Mouse (Mus musculus) regulatory T cell (primary cell): ENCODE data around the gene Ccnl2.

Experiments used
- in situ Hi-C: fragments of 300-600 bp; cut with MboI, MseI; formaldehyde crosslinking; loops from one replicate; pipeline ENCODE4 v1.15.1; 2025; ENCODE audit warnings: high pct_unique_total_duplicates

Ccnl2 gene

GRCm38 (mm10) chr4:155790021-155790489 is 22.2 kb upstream of the Ccnl2 start, which contains the start of gene Ankrd65:
TSS of gene Ankrd65 (plus strand) at chr4:155790439.
- in situ Hi-C loops: no loop called here

GRCm38 (mm10) chr4:155790650-155791161 is 21.6 kb upstream of the Ccnl2 start:
- in situ Hi-C loops: no loop called here

DNA sequence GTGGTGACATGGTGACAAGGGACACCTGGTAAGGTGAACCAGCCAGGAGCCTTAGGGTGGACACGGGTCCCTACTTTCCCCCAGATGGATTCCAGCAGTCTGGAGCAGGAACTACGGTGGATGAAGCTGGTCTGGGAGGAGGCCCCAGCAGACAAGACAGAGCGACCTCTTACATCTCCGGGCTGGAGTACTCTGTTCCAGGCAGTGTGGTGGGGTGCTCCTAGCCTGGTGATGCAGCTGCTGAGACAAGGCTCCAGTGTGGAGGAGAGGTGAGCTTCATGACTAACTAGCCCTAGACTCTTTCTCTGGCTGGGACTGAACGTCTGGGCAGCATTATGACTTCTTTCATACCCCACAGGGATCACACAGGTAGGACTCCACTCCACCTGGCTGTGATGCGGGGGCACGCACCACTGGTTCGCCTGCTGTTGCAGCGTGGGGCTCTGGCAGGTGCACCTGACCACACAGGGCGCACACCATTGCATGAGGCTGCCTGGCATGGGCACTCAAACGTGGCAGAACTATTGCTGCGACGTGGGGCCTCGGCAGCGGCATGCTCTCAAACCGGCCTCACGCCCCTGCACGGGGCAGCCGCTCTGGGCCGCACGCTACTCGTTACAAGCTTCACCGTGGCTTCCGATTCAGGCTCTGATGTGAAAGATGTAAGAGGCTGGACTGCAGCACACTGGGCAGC is 20.9 kb upstream of the Ccnl2 start:
- in situ Hi-C loops: no loop called here

DNA sequence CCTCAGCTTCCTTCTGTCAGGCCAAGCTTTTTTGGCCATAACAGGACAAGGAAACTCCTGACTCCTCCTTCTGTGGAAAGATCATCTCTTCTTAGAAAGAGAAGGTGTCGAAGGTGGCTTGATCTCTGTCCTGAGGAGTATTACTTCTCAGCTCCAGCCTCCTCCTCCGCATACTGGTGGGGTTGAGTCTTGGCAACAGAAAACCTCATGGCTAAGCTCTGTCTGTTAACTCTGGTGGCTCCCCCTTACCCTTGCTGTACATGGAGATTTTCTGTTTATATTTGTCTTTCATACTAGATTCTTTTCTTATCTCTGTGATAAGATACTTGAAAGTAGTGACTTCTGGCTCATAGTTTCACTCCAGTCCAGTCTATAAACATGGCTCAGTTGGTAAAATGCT is 18.6 kb upstream of the Ccnl2 start:
- in situ Hi-C loops: no loop called here

- in situ Hi-C loops: no loop called here
These were observed 10.2 kb upstream of the Ccnl2 start for GRCm38 (mm10) chr4:155802075-155802474.

DNA sequence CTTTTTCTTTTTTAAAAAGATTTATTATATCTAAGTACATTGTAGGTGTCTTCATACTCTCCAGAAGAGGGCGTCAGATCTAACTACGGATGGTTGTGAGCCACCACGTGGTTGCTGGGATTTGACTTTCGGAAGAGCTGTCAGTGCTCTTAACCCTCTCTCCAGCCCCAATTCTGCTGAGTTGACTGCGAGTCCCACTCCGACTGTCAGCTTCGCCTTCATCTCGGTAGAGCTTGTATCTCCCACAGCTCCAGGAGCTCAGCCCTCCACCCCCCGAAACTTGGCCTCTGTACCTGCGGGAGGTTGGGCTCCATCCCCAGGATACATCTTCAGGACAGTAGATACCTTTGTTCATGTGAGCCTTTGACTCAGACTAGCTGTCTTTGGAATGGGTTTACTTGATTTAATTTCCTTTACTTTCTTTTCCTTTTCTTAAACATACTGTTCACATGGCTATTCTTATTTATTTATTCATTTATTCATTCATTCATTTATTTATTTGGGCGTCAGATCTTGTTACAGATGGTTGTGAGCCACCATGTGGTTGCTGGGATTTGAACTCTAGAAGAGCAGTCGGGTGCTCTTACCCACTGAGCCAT is 9.4 kb upstream of the Ccnl2 start, which contains the start of gene Mrpl20:
TSS of gene Mrpl20 (plus strand) at position 138 of the 599 bp plus-strand sequence.
- in situ Hi-C loops: no loop called here

GRCm38 (mm10) chr4:155803340-155804041 is 8.8 kb upstream of the Ccnl2 start:
- in situ Hi-C loops: no loop called here

DNA sequence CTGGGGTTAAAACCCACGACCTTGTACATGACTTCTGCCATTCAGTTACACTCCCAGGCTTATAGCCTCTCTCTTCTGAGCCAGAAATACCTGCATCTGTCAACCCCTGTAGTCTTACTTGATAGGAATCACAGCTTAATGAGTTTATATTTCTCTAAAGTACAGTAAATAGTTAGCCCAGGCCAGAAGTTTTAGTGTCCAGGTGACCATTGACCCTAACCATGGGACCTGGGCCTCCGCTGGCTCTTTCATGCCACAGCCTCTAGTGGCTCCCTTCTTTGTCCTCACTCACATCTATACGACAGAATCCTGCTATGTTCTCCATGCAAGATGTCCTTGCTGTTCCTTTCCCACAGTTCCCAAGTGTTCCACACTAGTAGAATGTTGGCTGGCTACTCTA is 4.4 kb upstream of the Ccnl2 start:
- in situ Hi-C loops: no loop called here

DNA sequence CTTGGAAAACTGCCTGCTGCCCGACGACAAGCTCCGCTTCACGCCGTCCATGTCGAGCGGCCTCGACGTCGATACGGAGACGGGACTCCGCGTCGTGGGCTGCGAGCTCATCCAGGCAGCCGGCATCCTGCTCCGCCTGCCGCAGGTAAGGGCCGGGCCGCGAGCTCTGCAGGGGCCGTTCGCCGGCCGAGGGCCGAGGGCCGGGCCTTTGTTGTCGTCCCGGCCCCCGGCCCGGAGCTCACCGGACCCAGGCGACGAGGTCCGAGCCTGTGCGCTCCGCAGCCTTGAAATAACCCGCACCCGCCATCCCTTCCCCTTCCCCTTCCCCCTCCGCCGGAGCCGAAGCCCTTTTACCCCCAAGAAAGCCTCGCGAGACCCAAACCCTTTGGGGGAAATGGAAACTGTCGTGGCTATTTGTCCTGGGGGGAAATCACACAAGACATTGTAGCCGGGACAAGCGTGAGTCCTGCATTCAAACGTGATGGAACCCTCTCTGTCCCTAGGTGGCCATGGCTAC is 434 bp downstream of the Ccnl2 start:
- in situ Hi-C loops: no loop called here

GRCm38 (mm10) chr4:155817533-155817932 is 5.2 kb downstream of the Ccnl2 start:
- in situ Hi-C loops: no loop called here

GRCm38 (mm10) chr4:155821025-155821424 is 8.7 kb downstream of the Ccnl2 start:
- in situ Hi-C loops: no loop called here

- in situ Hi-C loops: no loop called here
These were observed 11.2 kb downstream of the Ccnl2 start for GRCm38 (mm10) chr4:155823443-155823842.

- in situ Hi-C loops: no loop called here
These were observed 17.6 kb downstream of the Ccnl2 start for GRCm38 (mm10) chr4:155829866-155830265.

- in situ Hi-C loops: no loop called here
These were observed 18.3 kb downstream of the Ccnl2 start for GRCm38 (mm10) chr4:155830596-155830995.

DNA sequence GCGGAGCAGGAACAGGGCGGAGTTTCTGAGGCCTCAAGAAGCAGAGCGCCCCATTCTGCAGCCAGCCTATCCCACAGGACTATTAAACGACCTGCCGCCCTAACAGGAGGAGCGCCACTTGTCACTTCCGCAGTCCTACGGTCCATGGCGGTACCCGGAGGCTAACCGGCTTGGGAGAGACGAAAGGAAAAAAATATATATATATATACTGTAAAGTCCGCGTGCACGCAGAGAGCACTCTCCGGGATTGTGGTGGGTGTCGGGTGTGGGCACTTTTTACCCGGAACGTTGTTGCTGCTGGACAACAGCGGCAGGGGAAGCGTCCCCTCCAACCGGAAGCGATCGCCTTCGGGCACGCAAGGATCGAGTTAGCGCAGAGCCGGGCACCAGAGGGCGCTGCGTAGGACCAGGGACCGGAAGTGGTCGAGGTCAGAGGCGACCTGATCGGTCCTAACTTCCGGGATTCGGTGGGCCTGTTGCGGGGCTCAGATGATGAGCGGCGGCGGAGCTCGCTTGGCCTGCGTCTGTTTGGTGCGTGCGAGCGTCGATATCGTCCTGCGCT is 19.0 kb downstream of the Ccnl2 start, which contains the start of gene Aurkaip1:
TSS of gene Aurkaip1 (plus strand) at position 68 of the 562 bp plus-strand sequence.
- in situ Hi-C loops: no loop called here

DNA sequence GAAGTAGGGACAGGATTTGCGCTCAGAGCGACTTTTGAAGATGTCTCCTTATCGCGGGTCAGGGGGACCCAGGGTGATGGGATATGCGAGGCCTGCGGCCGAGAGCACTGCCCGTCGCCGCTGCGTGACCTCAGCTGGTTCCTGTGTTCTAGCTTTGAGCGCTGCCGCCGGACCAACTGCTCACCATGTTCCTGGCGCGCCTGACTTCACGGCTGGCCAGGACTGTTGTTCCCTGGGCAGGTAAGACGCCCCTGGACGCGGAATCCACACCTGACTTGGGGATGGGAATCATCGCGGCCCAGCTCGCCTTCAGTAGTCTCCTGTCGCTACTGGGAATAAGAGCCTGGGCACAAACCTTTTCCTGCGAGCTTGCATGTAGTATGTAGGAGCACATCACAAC is 19.5 kb downstream of the Ccnl2 start:
- in situ Hi-C loops: no loop called here

DNA sequence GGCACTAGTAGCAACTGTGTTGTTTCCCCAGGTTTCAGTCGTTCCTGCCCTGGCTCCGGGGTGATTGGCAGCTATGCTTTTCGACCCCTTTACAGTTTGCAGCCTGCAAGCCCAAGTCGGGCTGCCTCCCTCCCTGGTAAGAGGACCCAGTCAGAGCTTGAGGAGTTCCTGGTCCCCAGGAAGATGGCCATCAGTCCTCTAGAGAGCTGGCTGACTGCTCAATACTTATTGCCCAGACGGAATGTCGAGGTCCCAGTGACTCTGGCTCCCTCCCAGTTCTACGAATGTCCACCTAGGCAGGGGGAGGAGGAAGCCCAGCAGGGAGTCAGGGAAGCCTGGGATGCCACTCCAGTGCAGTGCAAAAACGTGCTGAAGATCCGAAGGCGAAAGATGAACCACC is 20.0 kb downstream of the Ccnl2 start:
- in situ Hi-C loops: no loop called here

- in situ Hi-C loops: no loop called here
These were observed 20.9 kb downstream of the Ccnl2 start for GRCm38 (mm10) chr4:155833234-155833633.

DNA sequence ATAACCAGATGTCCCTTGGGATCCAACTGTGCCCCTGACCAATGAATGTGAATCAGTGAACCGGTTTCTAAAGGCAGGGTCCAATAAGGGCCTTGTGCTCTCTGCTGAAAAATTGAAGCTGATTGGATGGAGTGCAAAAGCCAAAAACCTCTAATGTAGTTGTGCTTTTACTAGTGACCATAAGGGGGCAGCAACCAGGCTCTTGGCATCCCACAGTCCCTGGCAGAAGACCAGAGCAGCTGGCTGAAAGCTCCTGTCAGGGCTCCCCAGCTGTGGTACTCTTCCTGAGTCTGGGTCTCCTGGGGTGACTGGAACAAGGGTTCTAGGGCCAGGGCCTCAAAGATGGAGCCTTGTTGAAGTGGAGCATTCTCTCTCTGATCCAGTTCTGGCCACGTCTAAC is 21.5 kb downstream of the Ccnl2 start:
- in situ Hi-C loops: no loop called here

DNA sequence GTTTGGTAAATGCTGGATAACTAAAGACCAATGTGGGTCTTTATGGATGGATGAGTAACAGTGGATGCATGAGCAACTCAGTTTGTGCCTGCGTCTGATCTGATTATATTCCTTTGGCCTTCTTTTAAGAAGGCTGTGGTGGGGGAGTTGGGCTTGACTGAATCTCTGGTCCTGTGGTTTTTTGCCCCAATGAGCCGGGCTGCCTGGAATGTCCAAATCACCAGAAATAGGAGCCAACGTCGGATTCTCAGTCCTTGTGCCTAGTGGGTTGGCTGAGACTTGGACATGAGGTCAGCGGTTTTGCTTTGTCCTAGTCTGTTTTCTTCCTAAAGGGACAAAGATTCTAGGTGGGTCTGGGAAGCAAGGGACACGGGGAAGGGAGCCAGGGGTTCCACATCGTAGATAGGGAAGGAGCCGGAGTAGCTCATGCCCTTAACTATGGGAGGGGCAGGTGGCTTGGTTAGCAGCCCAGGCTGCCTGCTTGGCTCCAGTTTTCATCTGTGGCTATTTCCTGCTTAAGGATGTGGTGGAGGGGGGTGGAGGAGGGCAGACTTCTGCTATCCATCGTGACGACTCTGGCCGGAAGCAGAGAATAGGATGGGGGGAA is 25.2 kb downstream of the Ccnl2 start:
- in situ Hi-C loops: no loop called here
